Mouse (Mus musculus) gastrocnemius, postnatal 10 days (tissue): Measurements from ENCODE around the gene Spats1. TPM values are rescaled to one million over a fixed set of nuclear protein-coding genes. Genes with fewer than 3 reads are reported as not detected.
A peak's percentile ranks its signal among the peaks of the same experiment; 100 is the strongest.
"Not testable (repeated sequence)": the region's sequence is repeated elsewhere in the genome, so short reads cannot be mapped to it uniquely, and the experiment has no call there.

ENCODE experiments used
- DNase-seq: peaks from one replicate; pipeline ENCODE4 v3.0.0; 2021; ENCODE audit warnings: mixed read lengths
- total RNA-seq, 2 experiments: library from RNA; stranded (reverse); gene quantifications; 2 replicates each; pipeline ENCODE4 v1.2.3; 2021

Spats1 gene
- total RNA-seq, 2 experiments from 2014 or later: 0.25 to 0.26 TPM

DNA sequence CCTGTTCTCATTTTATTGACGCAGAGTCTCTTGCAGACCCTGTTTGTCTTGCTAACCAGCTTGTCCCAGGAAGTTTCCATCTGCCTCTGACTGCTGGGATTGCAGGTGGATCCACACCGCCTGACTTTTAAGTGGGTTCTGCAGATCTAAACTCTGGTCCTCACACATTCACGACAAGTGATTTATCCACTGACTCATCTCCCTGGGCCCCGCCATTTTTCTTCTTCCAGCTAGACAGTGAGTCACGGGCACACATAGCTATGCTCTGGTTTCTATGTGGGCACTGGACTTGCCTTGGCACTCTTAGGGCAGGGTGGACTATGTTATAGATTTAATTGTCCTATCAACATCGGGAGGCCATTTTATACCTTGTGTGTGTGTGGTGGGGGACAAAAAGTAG, 14.5 kb upstream of the Spats1 start:
- no peak for DNase-seq

- no peak for DNase-seq
Observed at GRCm38 (mm10) chr17:45488321-45489254, 13.4 kb upstream of the Spats1 start.

DNA sequence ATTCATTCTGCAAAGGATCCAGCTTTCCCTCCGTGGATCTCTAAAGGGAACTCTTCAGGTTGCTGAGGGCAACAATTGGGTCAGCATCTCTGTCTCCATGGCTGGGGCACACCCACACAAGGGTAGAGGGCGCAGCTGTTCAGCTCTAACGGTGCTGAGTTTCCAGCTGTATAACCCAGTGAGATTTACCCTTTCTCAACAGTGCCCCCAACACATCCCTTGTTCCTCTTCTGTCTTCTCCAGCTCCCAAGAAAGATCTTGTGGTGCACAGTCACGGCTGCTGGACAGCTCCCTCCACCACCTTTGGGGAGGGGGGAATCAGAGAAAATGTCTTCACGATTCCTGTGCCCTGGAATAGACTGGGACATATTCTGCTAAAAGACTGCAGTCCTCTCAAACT, 12.0 kb upstream of the Spats1 start:
- DNase-seq: no peak

DNA sequence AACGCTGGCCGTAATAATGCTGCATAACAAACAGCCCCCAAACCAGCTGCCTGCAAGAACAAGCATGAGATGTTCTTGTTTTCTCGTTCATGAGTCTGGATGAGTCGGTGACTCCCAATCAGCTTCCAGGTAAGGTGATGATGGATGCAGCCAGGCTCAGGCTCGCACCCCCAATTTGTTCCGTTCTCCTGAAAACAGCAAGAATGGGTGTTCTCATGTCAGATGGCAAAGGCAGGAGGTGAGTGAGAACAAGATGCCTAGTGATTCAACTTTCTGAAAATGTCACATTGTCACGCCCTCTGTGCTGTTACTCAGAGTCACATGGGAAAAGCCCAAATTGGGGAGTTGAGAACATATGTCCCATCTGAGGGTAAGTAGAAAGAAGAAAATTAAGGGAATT, 10.4 kb upstream of the Spats1 start:
- no peak for DNase-seq

GRCm38 (mm10) chr17:45480429-45480828, 5.2 kb upstream of the Spats1 start:
- no peak for DNase-seq

DNA sequence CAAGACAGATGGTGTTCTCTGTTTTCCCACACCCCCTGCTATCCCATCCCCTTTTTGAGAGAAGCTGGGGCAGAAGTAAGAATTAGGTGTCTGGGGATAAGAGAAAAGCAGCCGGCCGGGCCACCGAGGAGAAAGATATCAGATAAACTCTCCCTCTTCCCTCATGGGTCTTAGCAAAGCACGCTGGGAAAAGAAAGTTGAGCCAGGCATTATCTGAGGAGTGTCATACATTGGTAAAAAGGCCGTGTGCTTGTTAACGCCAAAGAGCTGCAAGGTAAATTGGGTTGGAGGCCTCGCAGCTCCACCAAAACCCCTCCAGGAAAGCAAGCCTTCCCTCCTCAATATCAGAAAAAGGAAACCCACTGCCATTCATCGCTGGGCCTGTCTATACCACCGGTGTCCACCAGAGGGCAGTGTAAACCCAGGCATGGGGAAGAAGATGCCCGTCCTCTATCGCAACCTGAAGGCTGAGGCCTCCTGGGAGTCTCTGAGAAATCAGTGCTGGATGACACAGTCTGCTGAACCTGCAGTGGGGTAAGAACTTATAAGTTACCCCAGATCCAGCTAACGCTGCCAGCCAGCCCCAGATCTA, 3.1 kb upstream of the Spats1 start:
- DNase-seq: peak; percentile 83

DNA sequence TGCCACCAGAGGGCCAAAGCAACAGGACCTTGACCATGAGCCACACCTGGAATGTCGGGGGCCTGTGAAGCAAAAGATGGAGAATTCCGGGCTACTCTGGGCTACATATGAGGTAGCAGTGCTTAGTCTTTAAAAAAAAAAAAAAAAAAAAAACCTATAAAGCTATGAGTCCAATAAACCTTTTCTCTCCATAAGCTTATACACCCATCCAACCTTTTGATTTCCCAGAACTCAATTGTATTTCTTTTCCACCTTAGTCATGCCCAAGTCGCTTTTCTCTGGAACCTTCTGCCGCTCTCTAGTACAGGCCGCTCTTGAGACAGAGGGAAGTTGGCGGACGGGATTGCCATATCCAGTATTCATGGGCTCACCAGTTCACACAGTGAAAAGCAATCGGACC, 1.1 kb downstream of the Spats1 start:
- no peak for DNase-seq

GRCm38 (mm10) chr17:45473667-45474066, 1.5 kb downstream of the Spats1 start:
- no peak for DNase-seq

- DNase-seq: no peak
Observed at GRCm38 (mm10) chr17:45470726-45471125, 4.5 kb downstream of the Spats1 start.

GRCm38 (mm10) chr17:45468302-45468701, 6.9 kb downstream of the Spats1 start:
- DNase-seq: no peak

DNA sequence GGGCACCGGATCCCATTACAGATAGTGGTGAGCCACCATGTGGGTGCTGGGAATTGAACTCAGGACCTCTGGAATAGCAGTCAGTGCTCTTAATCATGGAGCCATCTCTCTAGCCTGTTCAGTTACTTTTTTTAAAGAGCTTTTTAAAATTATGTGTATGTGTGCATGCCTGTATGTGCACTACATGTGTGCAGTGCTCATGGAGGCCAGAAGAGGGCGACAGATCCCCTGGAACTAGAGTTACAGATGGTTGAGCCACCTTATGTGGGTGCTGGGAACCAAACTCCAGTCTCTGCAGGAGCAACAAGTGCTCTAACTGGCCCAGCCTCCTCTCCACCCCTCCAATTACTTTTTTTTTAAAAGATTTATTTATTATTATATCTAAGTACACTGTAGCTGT, 8.5 kb downstream of the Spats1 start:
- no peak for DNase-seq

GRCm38 (mm10) chr17:45464255-45464654, 11.0 kb downstream of the Spats1 start:
- no peak for DNase-seq

GRCm38 (mm10) chr17:45462506-45462905, 12.7 kb downstream of the Spats1 start:
- DNase-seq: no peak

DNA sequence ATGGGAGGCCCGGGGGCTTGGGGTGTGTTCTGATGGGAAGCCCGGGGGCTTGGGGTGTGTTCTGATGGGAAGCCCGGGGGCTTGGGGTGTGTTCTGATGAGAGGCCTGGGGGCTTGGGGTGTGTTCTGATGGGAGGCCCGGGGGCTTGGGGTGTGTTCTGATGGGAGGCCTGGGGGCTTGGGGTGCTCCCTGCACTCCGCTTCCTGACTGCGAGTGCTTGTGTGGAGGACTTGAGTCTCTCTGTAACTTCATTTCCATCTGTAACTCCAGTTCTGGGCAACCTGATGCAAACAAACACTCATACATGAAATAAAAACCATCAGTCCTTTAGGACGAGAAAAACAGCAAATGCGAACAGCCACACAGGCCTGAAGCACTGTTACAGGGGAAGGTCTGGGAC, 16.2 kb downstream of the Spats1 start:
- no peak for DNase-seq

GRCm38 (mm10) chr17:45458516-45458915, 16.7 kb downstream of the Spats1 start:
- DNase-seq: no peak

DNA sequence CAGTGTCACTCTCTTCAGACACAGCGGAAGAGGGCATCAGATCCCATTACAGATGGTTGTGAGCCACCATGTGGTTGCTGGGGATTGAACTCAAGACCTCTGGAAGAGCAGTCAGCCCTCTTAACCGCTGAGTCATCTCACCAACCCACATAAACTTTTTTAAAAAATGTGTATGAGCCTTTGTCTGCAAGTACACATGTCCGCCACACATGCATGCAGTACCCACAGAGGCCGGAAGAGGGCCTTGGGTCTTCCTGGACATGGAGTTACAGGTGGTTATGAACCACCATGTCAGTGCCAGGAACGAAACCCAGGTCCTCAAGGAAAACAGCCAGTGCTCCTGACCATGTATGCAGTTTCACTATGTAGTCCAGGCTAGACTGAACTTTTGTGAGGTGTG, 17.7 kb downstream of the Spats1 start:
- DNase-seq: no peak

DNA sequence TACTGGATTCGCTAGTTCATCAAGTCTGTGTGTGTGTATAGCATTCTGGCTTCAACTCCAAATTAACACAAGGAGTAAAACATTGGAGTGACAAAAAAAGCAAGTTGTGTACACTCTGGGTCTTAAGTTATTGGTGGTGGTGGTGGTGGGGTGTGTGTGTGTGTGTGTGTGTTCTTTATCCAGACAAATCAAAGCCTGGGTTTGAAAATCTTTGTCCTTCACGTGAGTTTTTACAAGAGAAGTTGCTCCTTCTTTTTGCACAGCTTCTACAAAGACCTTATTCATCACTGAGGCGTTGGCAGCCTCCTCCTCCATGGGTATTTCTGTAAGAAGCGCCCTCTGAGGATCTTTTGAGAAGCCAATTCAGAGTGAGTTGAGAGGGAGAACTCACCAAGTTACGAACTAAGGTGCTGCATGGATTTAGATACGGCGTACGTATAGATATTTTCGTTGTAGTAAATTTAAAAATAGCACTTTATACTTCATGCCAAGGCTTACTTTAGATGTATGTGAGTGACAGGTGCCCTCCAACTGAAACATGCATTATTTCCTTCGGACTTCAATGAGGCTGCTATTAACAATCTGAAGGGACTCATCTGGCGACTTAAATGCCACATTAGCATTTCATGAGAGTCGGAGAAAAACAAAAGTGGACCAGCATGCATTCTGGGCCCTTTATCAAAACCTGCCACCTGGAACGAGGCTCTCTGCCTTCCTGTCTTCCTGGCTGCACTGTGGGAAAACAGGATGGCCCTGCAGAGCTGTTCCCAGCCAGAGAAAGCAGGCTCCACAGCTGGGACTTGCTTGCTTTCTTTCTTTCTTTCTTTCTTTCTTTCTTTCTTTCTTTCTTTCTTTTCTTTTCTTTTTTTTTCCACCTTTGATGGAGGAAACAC, 18.7 kb downstream of the Spats1 start:
- DNase-seq: no peak

DNA sequence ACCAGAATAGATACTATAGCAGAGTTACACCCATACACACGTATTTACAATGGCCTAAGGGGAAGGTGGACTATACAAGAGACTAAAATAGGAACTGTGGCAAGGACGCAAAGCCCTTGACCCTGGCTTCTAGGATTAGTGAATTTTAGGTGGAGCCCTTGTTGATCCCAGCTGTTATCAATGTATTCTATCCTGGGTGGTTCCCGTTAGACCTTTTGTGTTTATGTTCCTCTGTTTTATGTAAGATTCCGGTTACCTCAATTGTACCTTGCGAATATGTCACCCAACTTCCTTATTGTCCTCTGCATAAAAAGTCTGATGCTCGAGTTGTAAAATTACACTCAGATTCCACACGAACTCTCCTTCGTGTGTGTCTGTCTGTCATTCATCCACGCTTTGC, 19.4 kb downstream of the Spats1 start:
- not testable (repeated sequence) for DNase-seq

GRCm38 (mm10) chr17:45454794-45455193, 20.4 kb downstream of the Spats1 start:
- DNase-seq: no peak

GRCm38 (mm10) chr17:45452271-45452670, 22.9 kb downstream of the Spats1 start:
- DNase-seq: no peak

DNA sequence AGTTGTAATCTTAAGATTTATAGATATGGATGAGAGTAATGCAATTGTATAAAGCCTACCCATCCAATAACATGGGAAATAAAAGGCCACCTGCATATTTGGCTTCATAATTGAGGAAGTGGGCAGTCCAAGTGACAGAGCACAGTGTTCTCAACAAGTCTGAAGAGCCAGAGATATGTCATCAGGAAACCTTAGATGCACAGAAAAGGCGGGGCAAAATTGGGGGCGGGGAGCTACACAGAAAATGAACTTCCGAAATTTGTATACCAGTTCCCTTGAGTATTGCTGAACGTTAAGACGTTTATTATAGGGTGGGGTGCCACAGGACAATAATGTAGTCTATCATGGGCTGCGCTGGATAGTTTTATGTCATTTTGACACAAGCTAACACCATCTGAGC, 25.1 kb downstream of the Spats1 start:
- DNase-seq: no peak

DNA sequence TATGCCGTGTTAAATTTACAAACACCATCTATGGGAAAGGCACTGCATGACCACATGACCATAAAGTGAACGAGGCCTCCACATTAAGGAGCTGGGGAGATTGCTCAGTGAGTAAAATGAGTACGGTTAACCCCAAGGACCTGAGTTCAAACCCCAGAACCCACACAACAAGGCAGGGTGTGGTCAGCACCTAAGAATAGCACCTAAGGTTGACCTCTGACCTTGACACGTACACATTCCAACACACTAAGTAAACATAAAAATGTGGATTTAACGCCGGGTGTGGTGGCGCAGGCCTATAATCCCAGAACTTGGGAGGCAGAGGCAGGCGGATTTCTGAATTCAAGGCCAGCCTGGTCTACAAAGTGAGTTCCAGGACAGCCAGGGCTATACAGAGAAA, 25.6 kb downstream of the Spats1 start:
- no peak for DNase-seq

- no peak for DNase-seq
Observed at GRCm38 (mm10) chr17:45447063-45447462, 28.2 kb downstream of the Spats1 start.
